In the genomic region with DNA sequence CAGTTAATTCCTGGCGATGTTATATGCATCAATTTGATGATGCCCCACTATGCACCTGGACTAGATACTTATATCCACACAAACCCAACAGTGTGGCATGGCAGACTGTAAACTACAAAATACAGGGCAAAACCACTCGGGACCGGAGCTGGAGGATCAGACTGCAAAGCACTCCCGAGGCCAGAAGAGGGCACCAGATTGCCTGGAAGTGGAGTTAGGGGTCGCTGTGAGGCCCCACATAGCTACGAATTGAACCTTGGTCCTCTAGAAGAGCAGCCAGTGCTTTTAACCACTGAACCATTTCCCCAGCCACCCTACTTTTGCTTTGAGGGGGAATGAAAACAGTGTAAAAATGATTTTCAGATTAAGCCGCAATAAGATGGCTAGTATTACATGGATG, we compare ENCODE assay signal across 16 mouse cellular contexts. TPM values are rescaled to one million over a fixed set of nuclear protein-coding genes. Genes with fewer than 3 reads are reported as not detected.
A peak's percentile ranks its signal among the peaks of the same experiment; 100 is the strongest.
DNase-seq lines count a peak whose midpoint lies in the region; ATAC-seq and TF ChIP-seq lines count a peak whose summit lies in the region.
"Had no signal": no experiment of that assay in that cellular context is flagged by ENCODE, and none has a peak within 500 bp of the region (broad histone marks: within the 10 kb centered on the region; RNA-seq: fewer than 3 reads in every experiment).

No protein-coding gene starts in this region.

- TF ChIP-seq CTCF in hindbrain, postnatal 0 days (IDR thresholded peaks at IDR 0.05; ENCODE audit: low read depth) = peak; percentile 32; the same call in 1 of the 2 replicates

- ATAC-seq in hindbrain, postnatal 0 days = no peak
- ATAC-seq in hindbrain, embryonic 16.5 days = no peak
- ATAC-seq in neural tube, embryonic 11.5 days (ENCODE audit: insufficient read depth, low FRiP score, low TSS enrichment) = no peak
- no peak for ATAC-seq in neural tube, embryonic 15.5 days (ENCODE audit: low FRiP score)
- ATAC-seq in forebrain, embryonic 11.5 days (replicated peaks; ENCODE audit: low FRiP score) = no peak
- no peak for ATAC-seq in erythroid progenitor cell, adult 5-6 weeks (replicated peaks; ENCODE audit: low FRiP score, poor library complexity, severe bottlenecking)

- H3K4me1 ChIP-seq in hindbrain, postnatal 0 days (ENCODE audit: insufficient read depth, low read length) = no peaks in the 10 kb centered on the region
- H3K4me1 ChIP-seq in hindbrain, embryonic 16.5 days (ENCODE audit: control insufficient read depth, insufficient read depth, low read depth, low read length) = no peaks in the 10 kb centered on the region
- no peaks in the 10 kb centered on the region for H3K4me1 ChIP-seq in neural tube, embryonic 11.5 days (ENCODE audit: control insufficient read depth, insufficient read depth, low read length)
- no peaks in the 10 kb centered on the region for H3K4me1 ChIP-seq in neural tube, embryonic 15.5 days
- H3K4me1 ChIP-seq in forebrain, embryonic 11.5 days (replicated peaks; ENCODE audit: control insufficient read depth, insufficient read depth, low read length) = no peaks in the 10 kb centered on the region
- H3K4me1 ChIP-seq: embryonic facial prominence, embryonic 13.5 days; megakaryocyte, embryonic 14.5 days had no signal

- H3K4me3 ChIP-seq in hindbrain, postnatal 0 days (ENCODE audit: low read length) = no peak overlapping the region
- no peak overlapping the region for H3K4me3 ChIP-seq in hindbrain, embryonic 16.5 days (ENCODE audit: low read length)
- no peak overlapping the region for H3K4me3 ChIP-seq in neural tube, embryonic 11.5 days (ENCODE audit: low read depth, low read length)
- no peak overlapping the region for H3K4me3 ChIP-seq in neural tube, embryonic 15.5 days (replicated peaks)
- no peak overlapping the region for H3K4me3 ChIP-seq in forebrain, embryonic 11.5 days (ENCODE audit: low read depth, low read length)
- H3K4me3 ChIP-seq: embryonic facial prominence, embryonic 13.5 days; megakaryocyte, embryonic 14.5 days had no signal

- H3K9me3 ChIP-seq in hindbrain, postnatal 0 days (ENCODE audit: low read length) = no peaks in the 10 kb centered on the region
- H3K9me3 ChIP-seq in hindbrain, embryonic 16.5 days (ENCODE audit: control insufficient read depth, low read length) = no peaks in the 10 kb centered on the region
- H3K9me3 ChIP-seq in neural tube, embryonic 11.5 days (ENCODE audit: control insufficient read depth, low read length) = no peaks in the 10 kb centered on the region
- H3K9me3 ChIP-seq in neural tube, embryonic 15.5 days (replicated peaks) = no peaks in the 10 kb centered on the region
- H3K9me3 ChIP-seq in forebrain, embryonic 11.5 days (ENCODE audit: control insufficient read depth, low read length) = no peaks in the 10 kb centered on the region
- H3K9me3 ChIP-seq: embryonic facial prominence, embryonic 13.5 days; megakaryocyte, embryonic 14.5 days had no signal

- peak; percentile 3 for DNase-seq in hindbrain, postnatal 0 days (ENCODE audit: low spot score)
- peak; percentile 10 for DNase-seq in neural tube, embryonic 11.5 days (ENCODE audit: low spot score)
- DNase-seq in adrenal gland, postnatal 25 days = peak; percentile 10
- DNase-seq in retina, postnatal 1 day = peak; percentile 10
- no peak for DNase-seq in forebrain, embryonic 11.5 days (ENCODE audit: low spot score)

- no peaks in the 10 kb centered on the region for H3K27me3 ChIP-seq in hindbrain, postnatal 0 days (ENCODE audit: insufficient read depth, low read length)
- H3K27me3 ChIP-seq in hindbrain, embryonic 16.5 days (replicated peaks; ENCODE audit: control insufficient read depth, insufficient read depth, low read length) = no peaks in the 10 kb centered on the region
- no peaks in the 10 kb centered on the region for H3K27me3 ChIP-seq in neural tube, embryonic 11.5 days (ENCODE audit: control insufficient read depth, insufficient read depth, low read length)
- H3K27me3 ChIP-seq in neural tube, embryonic 15.5 days (replicated peaks) = no peaks in the 10 kb centered on the region
- no peaks in the 10 kb centered on the region for H3K27me3 ChIP-seq in forebrain, embryonic 11.5 days (ENCODE audit: control insufficient read depth, insufficient read depth, low read length)
- H3K27me3 ChIP-seq: embryonic facial prominence, embryonic 13.5 days had no signal

- H3K4me2 ChIP-seq in hindbrain, postnatal 0 days (ENCODE audit: low read depth, low read length) = no peak overlapping the region
- H3K4me2 ChIP-seq in hindbrain, embryonic 16.5 days (ENCODE audit: low read length) = no peak overlapping the region
- H3K4me2 ChIP-seq in neural tube, embryonic 11.5 days (ENCODE audit: low read depth) = no peak overlapping the region
- H3K4me2 ChIP-seq in neural tube, embryonic 15.5 days = no peak overlapping the region
- H3K4me2 ChIP-seq in forebrain, embryonic 11.5 days (ENCODE audit: low read depth, low read length, severe bottlenecking) = no peak overlapping the region
- H3K4me2 ChIP-seq: embryonic facial prominence, embryonic 13.5 days; heart, embryonic 11.5 days had no signal

- no peaks in the 10 kb centered on the region for H3K36me3 ChIP-seq in hindbrain, postnatal 0 days (ENCODE audit: insufficient read depth, low read length)
- no peaks in the 10 kb centered on the region for H3K36me3 ChIP-seq in hindbrain, embryonic 16.5 days (ENCODE audit: control insufficient read depth, insufficient read depth, low read length)
- no peaks in the 10 kb centered on the region for H3K36me3 ChIP-seq in neural tube, embryonic 11.5 days (ENCODE audit: control insufficient read depth, insufficient read depth, low read length)
- no peaks in the 10 kb centered on the region for H3K36me3 ChIP-seq in neural tube, embryonic 15.5 days
- H3K36me3 ChIP-seq in forebrain, embryonic 11.5 days (ENCODE audit: control insufficient read depth, insufficient read depth, low read length) = no peaks in the 10 kb centered on the region
- H3K36me3 ChIP-seq: embryonic facial prominence, embryonic 13.5 days had no signal

- WGBS in hindbrain, postnatal 0 days = 57% methylated on average over 7 of the region's 7 CpGs
- 57% methylated on average over 7 of the region's 7 CpGs for WGBS in hindbrain, embryonic 16.5 days
- WGBS in neural tube, embryonic 11.5 days = 56% methylated on average over 7 of the region's 7 CpGs
- WGBS in neural tube, embryonic 15.5 days = 63% methylated on average over 7 of the region's 7 CpGs
- 62% methylated on average over 7 of the region's 7 CpGs for WGBS in forebrain, embryonic 11.5 days

- H3K27ac ChIP-seq in hindbrain, postnatal 0 days = no peak overlapping the region
- H3K27ac ChIP-seq in hindbrain, embryonic 16.5 days (ENCODE audit: low read depth, low read length) = no peak overlapping the region
- H3K27ac ChIP-seq in neural tube, embryonic 11.5 days (ENCODE audit: low read depth, low read length) = no peak overlapping the region
- H3K27ac ChIP-seq in neural tube, embryonic 15.5 days (replicated peaks) = no peak overlapping the region
- no peak overlapping the region for H3K27ac ChIP-seq in forebrain, embryonic 11.5 days (ENCODE audit: low read depth, low read length)
- H3K27ac ChIP-seq: embryonic facial prominence, embryonic 13.5 days had no signal

- H3K9ac ChIP-seq in hindbrain, postnatal 0 days (replicated peaks; ENCODE audit: low read length) = no peak overlapping the region
- H3K9ac ChIP-seq in hindbrain, embryonic 16.5 days (ENCODE audit: low read depth, low read length) = no peak overlapping the region
- H3K9ac ChIP-seq in neural tube, embryonic 11.5 days (ENCODE audit: low read length) = no peak overlapping the region
- no peak overlapping the region for H3K9ac ChIP-seq in neural tube, embryonic 15.5 days (replicated peaks)
- H3K9ac ChIP-seq in forebrain, embryonic 11.5 days (ENCODE audit: low read length) = no peak overlapping the region
- H3K9ac ChIP-seq: embryonic facial prominence, embryonic 13.5 days had no signal

RNA-seq across cellular contexts. Expression of a gene that starts 7.0 kb away (rescaled TPM):
- not detected in 2 replicates for total RNA-seq in hindbrain, postnatal 0 days (2014; rRNA removed)
- polyA plus RNA-seq in hindbrain, postnatal 0 days (2015; fragmentation: Nextera tagmentation; extraction: Ambion mirVana) = not detected in 2 replicates
- polyA plus RNA-seq in hindbrain, embryonic 16.5 days (2015; fragmentation: Nextera tagmentation; extraction: Ambion mirVana) = not detected in 2 replicates
- not detected in 2 replicates for polyA plus RNA-seq in neural tube, embryonic 11.5 days (2014; fragmentation: Nextera tagmentation; extraction: Ambion mirVana)
- polyA plus RNA-seq in neural tube, embryonic 15.5 days (2015; fragmentation: Nextera tagmentation; extraction: Ambion mirVana) = not detected in 2 replicates
- total RNA-seq in adrenal gland, postnatal 25 days (2021) = not detected in 2 replicates
- not detected in 2 replicates for polyA plus RNA-seq in forebrain, embryonic 11.5 days (2014; fragmentation: Nextera tagmentation; extraction: Ambion mirVana)
- total RNA-seq in erythroid progenitor cell, adult 5-6 weeks (2015; ENCODE audit: low replicate concordance) = not detected in 2 replicates
- not detected in 2 replicates for total RNA-seq in erythroid progenitor cell, adult 5-6 weeks (2017; ENCODE audit: low replicate concordance)
- total RNA-seq: left cerebral cortex, adult 18-20 months; neutrophil, adult 5-6 weeks had no signal
- polyA plus RNA-seq: embryonic facial prominence, embryonic 13.5 days; heart, embryonic 11.5 days; intestine, embryonic 14.5 days; liver, embryonic 16.5 days; small intestine, adult 2 months had no signal

RNA-seq across cellular contexts. Expression of a gene that starts 11.5 kb away (rescaled TPM):
- total RNA-seq in hindbrain, postnatal 0 days (2014; rRNA removed) = not detected in 2 replicates
- not detected in 2 replicates for polyA plus RNA-seq in hindbrain, postnatal 0 days (2015; fragmentation: Nextera tagmentation; extraction: Ambion mirVana)
- polyA plus RNA-seq in hindbrain, embryonic 16.5 days (2015; fragmentation: Nextera tagmentation; extraction: Ambion mirVana) = not detected in 2 replicates
- not detected in 2 replicates for polyA plus RNA-seq in neural tube, embryonic 11.5 days (2014; fragmentation: Nextera tagmentation; extraction: Ambion mirVana)
- not detected in 2 replicates for polyA plus RNA-seq in neural tube, embryonic 15.5 days (2015; fragmentation: Nextera tagmentation; extraction: Ambion mirVana)
- not detected in 2 replicates for total RNA-seq in adrenal gland, postnatal 25 days (2021)
- not detected in 2 replicates for polyA plus RNA-seq in forebrain, embryonic 11.5 days (2014; fragmentation: Nextera tagmentation; extraction: Ambion mirVana)
- not detected in 2 replicates for total RNA-seq in erythroid progenitor cell, adult 5-6 weeks (2015; ENCODE audit: low replicate concordance)
- total RNA-seq in erythroid progenitor cell, adult 5-6 weeks (2017; ENCODE audit: low replicate concordance) = not detected in 2 replicates
- total RNA-seq: left cerebral cortex, adult 18-20 months; neutrophil, adult 5-6 weeks had no signal
- polyA plus RNA-seq: embryonic facial prominence, embryonic 13.5 days; heart, embryonic 11.5 days; intestine, embryonic 14.5 days; liver, embryonic 16.5 days; small intestine, adult 2 months had no signal

RNA-seq across cellular contexts. Expression of a gene that starts 29.8 kb away (rescaled TPM):
- total RNA-seq in hindbrain, postnatal 0 days (2014; rRNA removed) = not detected in 2 replicates
- not detected in 2 replicates for polyA plus RNA-seq in hindbrain, postnatal 0 days (2015; fragmentation: Nextera tagmentation; extraction: Ambion mirVana)
- polyA plus RNA-seq in hindbrain, embryonic 16.5 days (2015; fragmentation: Nextera tagmentation; extraction: Ambion mirVana) = not detected in 2 replicates
- polyA plus RNA-seq in neural tube, embryonic 11.5 days (2014; fragmentation: Nextera tagmentation; extraction: Ambion mirVana) = not detected in 2 replicates
- 0.15 TPM in 1 of 2 replicates, not detected in the other for polyA plus RNA-seq in neural tube, embryonic 15.5 days (2015; fragmentation: Nextera tagmentation; extraction: Ambion mirVana)
- total RNA-seq in adrenal gland, postnatal 25 days (2021) = not detected in 2 replicates
- not detected in 2 replicates for polyA plus RNA-seq in forebrain, embryonic 11.5 days (2014; fragmentation: Nextera tagmentation; extraction: Ambion mirVana)
- not detected in 2 replicates for total RNA-seq in erythroid progenitor cell, adult 5-6 weeks (2015; ENCODE audit: low replicate concordance)
- 0.51 TPM in 1 of 2 replicates, not detected in the other for total RNA-seq in erythroid progenitor cell, adult 5-6 weeks (2017; ENCODE audit: low replicate concordance)
- total RNA-seq: left cerebral cortex, adult 18-20 months had no signal
- polyA plus RNA-seq: embryonic facial prominence, embryonic 13.5 days; heart, embryonic 11.5 days; intestine, embryonic 14.5 days; liver, embryonic 16.5 days; small intestine, adult 2 months had no signal
